Mouse (Mus musculus) bone marrow macrophage, adult 2 months (primary cell): ENCODE data around the gene Tamm41. TPM values are rescaled to one million over a fixed set of nuclear protein-coding genes. Genes with fewer than 3 reads are reported as not detected.

ENCODE experiments used
- H3K27ac ChIP-seq: 2 replicates; pipeline ENCODE4 v1.5.1; 2012; ENCODE audit warnings: low read depth, low read length; ENCODE audit not compliant: insufficient read depth
- H3K4me1 ChIP-seq: 2 replicates; pipeline ENCODE4 v1.6.1; 2012; ENCODE audit warnings: low read length; ENCODE audit not compliant: control insufficient read depth, insufficient read depth
- H3K4me3 ChIP-seq: 2 replicates; pipeline ENCODE4 v1.5.1; 2012; ENCODE audit warnings: mild to moderate bottlenecking, low read length, moderate library complexity; ENCODE audit not compliant: insufficient read depth
- CTCF ChIP-seq: IDR thresholded peaks from 2 replicates; pipeline ENCODE4 v1.5.1; 2012; ENCODE audit warnings: low read depth, mild to moderate bottlenecking, low read length, moderate library complexity
- POLR2A ChIP-seq: IDR thresholded peaks from 2 replicates; pipeline ENCODE4 v1.6.1; 2012; ENCODE audit warnings: mild to moderate bottlenecking, low read depth, low read length, borderline replicate concordance
- polyA plus RNA-seq: library from polyadenylated mRNA; stranded (reverse); fragments of >200 nt; gene quantifications from 2 replicates; pipeline ENCODE4 v1.2.4, GENCODE M21; 2012; ENCODE audit not compliant: missing spikeins, insufficient read depth, insufficient read length

Gene Tamm41
- 12.9 and 18.8 TPM in 2 replicates for polyA plus RNA-seq

DNA sequence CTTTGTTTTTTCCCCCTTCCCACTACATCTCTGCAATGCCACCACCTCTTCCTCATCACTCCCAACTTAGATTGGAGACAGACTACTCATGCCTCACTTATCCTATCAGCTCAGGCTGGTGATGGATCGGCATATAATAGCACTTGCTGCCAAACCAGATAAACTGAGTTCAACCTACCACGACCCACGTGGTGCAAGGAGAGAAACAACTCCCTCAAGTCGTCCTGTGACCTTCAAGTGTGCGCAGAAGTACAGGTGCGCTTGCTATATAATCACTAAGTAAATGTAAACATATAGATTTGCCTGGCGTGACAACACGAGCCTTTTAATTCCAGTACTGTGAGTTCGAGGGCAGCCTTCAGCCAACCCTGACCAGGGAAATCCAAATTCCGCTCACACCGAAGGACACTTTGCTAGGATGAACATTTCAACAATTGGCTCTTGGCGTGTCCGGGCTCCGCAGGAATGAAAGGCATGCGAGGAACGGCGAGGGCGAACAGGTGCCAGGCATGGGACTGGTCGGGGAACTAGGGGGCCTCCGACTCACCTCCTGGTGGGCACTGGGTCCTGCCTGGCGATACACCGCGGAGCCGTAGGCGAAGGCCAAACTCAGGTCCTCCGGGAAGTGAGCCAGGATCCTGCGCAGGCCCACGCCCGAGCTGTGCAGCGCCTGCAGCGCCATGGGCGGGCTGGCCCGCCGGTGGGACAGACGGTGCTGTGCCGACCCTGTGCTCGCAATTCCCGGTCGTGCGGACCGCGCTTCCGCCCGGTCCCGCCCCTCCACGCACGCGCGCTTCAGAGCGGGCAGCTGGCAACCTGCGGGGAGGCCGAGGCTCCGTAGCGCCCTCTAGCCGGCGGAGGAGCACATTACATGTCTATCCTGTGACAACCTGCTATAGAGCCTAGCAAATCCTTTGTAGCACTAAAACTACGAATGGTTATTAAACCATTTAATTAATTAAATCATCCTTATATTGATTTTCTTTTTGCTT lies at the start of gene Tamm41:
TSS of gene Tamm41 (minus strand) at position 774 of the 992 bp plus-strand sequence.
- H3K27ac ChIP-seq = no peak within 1 kb of the TSS
- H3K4me1 ChIP-seq = peaks cover 13% of the 10 kb centered on the region
- no peak for TF ChIP-seq POLR2A
- TF ChIP-seq CTCF = peak; percentile 54; the same call in 1 of the 2 replicates
- H3K4me3 ChIP-seq = peak within 1 kb of the TSS; percentile 70

- TF ChIP-seq POLR2A = no peak
- no peak for TF ChIP-seq CTCF
- H3K27ac ChIP-seq = no peak overlapping the region
- no peak overlapping the region for H3K4me3 ChIP-seq
- no peaks in the 10 kb centered on the region for H3K4me1 ChIP-seq
These were observed 47.7 kb upstream of the Tamm41 start for GRCm38 (mm10) chr6:115085274-115085841.

- Histone ChIP-seq H3K4me3 (no peak overlapping the region), H3K27ac (no peak overlapping the region), H3K4me1 (no peaks in the 10 kb centered on the region)
- TF ChIP-seq CTCF = no peak
- no peak for TF ChIP-seq POLR2A
These were observed 39.3 kb upstream of the Tamm41 start for GRCm38 (mm10) chr6:115076781-115077575.

DNA sequence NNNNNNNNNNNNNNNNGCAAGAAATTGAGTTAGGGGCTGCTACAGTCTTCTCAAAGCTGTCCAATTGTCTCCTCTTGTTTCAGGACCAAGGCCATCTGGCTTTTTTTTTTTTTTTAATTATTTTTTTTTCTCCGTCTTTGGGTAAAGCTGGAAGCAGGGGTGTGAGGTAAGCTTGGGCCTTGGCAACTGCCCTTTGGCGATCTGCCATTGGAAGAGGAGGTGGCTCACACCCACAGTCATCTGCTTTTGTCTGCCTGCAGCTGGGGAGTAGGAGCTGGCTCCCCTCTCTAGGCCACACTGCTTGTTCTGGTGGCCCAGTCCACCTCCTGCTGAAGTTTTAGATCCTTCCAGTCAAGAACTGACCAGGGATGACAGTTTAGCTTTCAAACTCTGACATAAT lies 34.3 kb upstream of the Tamm41 start:
- TF ChIP-seq CTCF (no peak), POLR2A (no peak)
- no peak overlapping the region for H3K4me3 ChIP-seq
- H3K27ac ChIP-seq = no peak overlapping the region
- H3K4me1 ChIP-seq = no peaks in the 10 kb centered on the region

DNA sequence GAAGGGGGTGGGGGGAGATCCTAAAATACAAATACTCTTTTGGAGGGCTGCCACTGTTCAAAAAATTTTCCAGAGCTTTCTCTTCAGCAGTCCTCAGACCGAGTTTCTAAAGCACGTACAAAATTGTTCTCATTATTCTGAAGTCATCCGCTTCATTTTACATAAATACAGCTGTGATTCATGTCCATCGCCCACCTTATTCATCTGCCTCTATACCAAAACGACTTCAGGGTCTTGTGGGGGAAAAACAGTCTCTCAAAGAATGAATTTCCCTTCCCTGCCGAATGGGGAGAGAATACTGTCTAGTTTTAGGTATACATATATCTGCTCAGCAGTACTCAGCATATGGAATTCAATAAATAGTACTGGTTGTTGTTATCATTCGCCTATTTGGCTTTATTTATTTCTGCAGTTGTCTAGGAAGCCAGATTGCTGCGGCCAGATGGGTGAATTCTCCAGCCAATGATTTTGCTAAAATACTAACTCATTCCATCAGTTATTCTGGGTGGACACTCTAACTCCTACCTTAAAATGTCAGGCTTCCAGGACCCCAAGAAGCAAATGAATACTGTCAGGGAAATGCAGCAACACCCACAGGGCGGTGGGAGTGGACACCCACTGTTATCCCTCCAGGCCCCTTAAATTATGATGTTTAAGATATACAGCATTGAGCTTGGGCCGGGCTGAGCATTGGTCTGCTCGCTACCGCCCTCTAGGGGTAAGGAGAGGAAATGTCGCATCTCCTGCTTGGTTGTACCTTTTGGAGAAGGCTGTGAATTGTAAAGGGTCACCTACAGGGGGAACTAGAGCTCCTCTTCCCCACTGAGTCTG lies 27.9 kb upstream of the Tamm41 start:
- Histone ChIP-seq H3K27ac (no peak overlapping the region), H3K4me1 (no peaks in the 10 kb centered on the region), H3K4me3 (no peak overlapping the region)
- TF ChIP-seq POLR2A (no peak), CTCF (peak; percentile 87)

- TF ChIP-seq POLR2A (no peak), CTCF (no peak)
- Histone ChIP-seq H3K4me3 (no peak overlapping the region), H3K27ac (no peak overlapping the region), H3K4me1 (no peaks in the 10 kb centered on the region)
These were observed 25.1 kb upstream of the Tamm41 start for GRCm38 (mm10) chr6:115062605-115063350.

GRCm38 (mm10) chr6:115059227-115059626 lies 21.6 kb upstream of the Tamm41 start:
- H3K4me1 ChIP-seq = no peaks in the 10 kb centered on the region
- no peak overlapping the region for H3K27ac ChIP-seq
- TF ChIP-seq CTCF = no peak
- TF ChIP-seq POLR2A = no peak
- no peak overlapping the region for H3K4me3 ChIP-seq

GRCm38 (mm10) chr6:115056699-115057098 lies 19.0 kb upstream of the Tamm41 start:
- no peak overlapping the region for H3K4me3 ChIP-seq
- no peak for TF ChIP-seq CTCF
- TF ChIP-seq POLR2A = no peak
- H3K4me1 ChIP-seq = no peaks in the 10 kb centered on the region
- H3K27ac ChIP-seq = no peak overlapping the region
